8 mouse cellular contexts compared by ENCODE assay signal in genomic region chrX:151343761-151344500, GRCm38 (mm10). TPM values are rescaled to one million over a fixed set of nuclear protein-coding genes. Genes with fewer than 3 reads are reported as not detected.
DNase-seq lines count a peak whose midpoint lies in the region; ATAC-seq lines count a peak whose summit lies in the region.

Gene Fam120c, plus strand, starts transcription at chrX:151344175.

- H3K9me3 ChIP-seq in intestine, embryonic 16.5 days (ENCODE audit: control insufficient read depth, low read length): no peaks in the 10 kb centered on the region

- H3K27me3 ChIP-seq in intestine, embryonic 16.5 days (replicated peaks; ENCODE audit: control insufficient read depth, insufficient read depth, low read length): no peaks in the 10 kb centered on the region

- peaks cover 3% of the 10 kb centered on the region; the same call in 1 of the 2 replicates for H3K4me1 ChIP-seq in intestine, embryonic 16.5 days (ENCODE audit: control insufficient read depth, insufficient read depth, low read length)

- WGBS in intestine, embryonic 16.5 days: 12% methylated on average over 39 of the region's 56 CpGs

- DNase-seq in adrenal gland, postnatal 10 days: peak; percentile 92
- DNase-seq in embryo, embryonic 9.5 days (ENCODE audit: extremely low spot score): peak; percentile 85
- DNase-seq in gastrocnemius, postnatal 4 days (ENCODE audit: low spot score in 2 of 2): peak; percentile 73 to 83
- DNase-seq in left cerebral cortex, postnatal 25 days (ENCODE audit: low spot score in 2 of 2): peak; percentile 79 to 86
- peak; percentile 81 for DNase-seq in mesoderm, embryonic 11.5 days (ENCODE audit: low read depth, low spot score)
- DNase-seq in right cerebral cortex, postnatal 36 days (ENCODE audit: low spot score in 2 of 2): peak; percentile 71 to 76
- DNase-seq in urinary bladder, postnatal 4 days (ENCODE audit: low spot score in 2 of 2): peak; percentile 79 to 87

- H3K4me3 ChIP-seq in intestine, embryonic 16.5 days (ENCODE audit: low read length): peak within 1 kb of the TSS; percentile 72

- peak within 1 kb of the TSS; percentile 56 for H3K4me2 ChIP-seq in intestine, embryonic 16.5 days (ENCODE audit: low read depth, low read length)

- peak within 1 kb of the TSS; percentile 83 for H3K27ac ChIP-seq in intestine, embryonic 16.5 days (ENCODE audit: low read length)

- H3K9ac ChIP-seq in intestine, embryonic 16.5 days (ENCODE audit: low read depth, low read length): peak within 1 kb of the TSS; percentile 78

- H3K36me3 ChIP-seq in intestine, embryonic 16.5 days (ENCODE audit: control insufficient read depth, insufficient read depth, low read length): no peaks in the 10 kb centered on the region

- peak; percentile 94 for ATAC-seq in intestine, embryonic 16.5 days

- intact Hi-C loops in left cerebral cortex, postnatal 25 days (cut with DNase I): loop anchor here (1.0 to 10.0 kb wide), 3 partner anchors 175 to 689 kb away; partner anchors contain the start of gene Tro

RNA-seq across cellular contexts. Expression of gene Fam120c, which starts in this region (rescaled TPM):
- total RNA-seq in adrenal gland, postnatal 10 days (2021): 10 to 100 TPM in 1 of 2 experiments, 1 to 10 TPM in 1; 9.9 to 13.3 TPM
- 10 to 100 TPM; 23.6 to 24.4 TPM for total RNA-seq in gastrocnemius, postnatal 4 days (2021)
- 2.3 and 2.5 TPM in 2 replicates for polyA plus RNA-seq in intestine, embryonic 16.5 days (2015; fragmentation: Nextera tagmentation; extraction: Ambion mirVana)
- 10 to 100 TPM; 41.3 to 44.4 TPM for total RNA-seq in left cerebral cortex, postnatal 25 days (2021)

Comparison
In these comparisons a context has a peak if more than half of its experiments do, and no peak if none do; other contexts are left out.
1. Peak in every context shown above with its lines: DNase-seq, ATAC-seq, H3K4me3 ChIP-seq and H3K27ac ChIP-seq.